Mouse (Mus musculus) right cerebral cortex, adult 2 months (tissue): ENCODE results near the gene Tex101.
"Not testable (repeated sequence)": the region's sequence is repeated elsewhere in the genome, so short reads cannot be mapped to it uniquely, and the experiment has no call there.

Source experiments
- DNase-seq, 2 experiments: peaks; one replicate each; pipeline ENCODE4 v3.0.0; 2021 to 2022; ENCODE audit warnings: low spot score in 2 of 2

The Tex101 gene

GRCm38 (mm10) chr7:24676575-24676974, at the start of gene Tex101:
Gene Tex101 (minus strand): TSS chr7:24676675.
- DNase-seq: no peak

GRCm38 (mm10) chr7:24715039-24715438, 38.6 kb upstream of the Tex101 start:
- DNase-seq: no peak

GRCm38 (mm10) chr7:24708832-24709292, 32.4 kb upstream of the Tex101 start, which contains the start of gene BC049730:
Gene BC049730 (plus strand): TSS chr7:24709242.
- no peak for DNase-seq

- not testable (repeated sequence) for DNase-seq
Measured at GRCm38 (mm10) chr7:24702841-24703240, 26.4 kb upstream of the Tex101 start.

GRCm38 (mm10) chr7:24697891-24698290, 21.4 kb upstream of the Tex101 start:
- DNase-seq: not testable (repeated sequence)

- not testable (repeated sequence) for DNase-seq
Measured at GRCm38 (mm10) chr7:24692693-24693092, 16.2 kb upstream of the Tex101 start.

GRCm38 (mm10) chr7:24687519-24687918, 11.0 kb upstream of the Tex101 start:
- DNase-seq: not testable (repeated sequence)

- DNase-seq: not testable (repeated sequence)
Measured at GRCm38 (mm10) chr7:24684121-24684520, 7.6 kb upstream of the Tex101 start.

- no peak for DNase-seq
Measured at GRCm38 (mm10) chr7:24671944-24672439, 4.5 kb downstream of the Tex101 start.

- no peak for DNase-seq
Measured at GRCm38 (mm10) chr7:24664959-24665358, 11.5 kb downstream of the Tex101 start.

GRCm38 (mm10) chr7:24664301-24664700, 12.2 kb downstream of the Tex101 start:
- no peak for DNase-seq

GRCm38 (mm10) chr7:24662575-24662974, 13.9 kb downstream of the Tex101 start:
- peak; percentile 73 to 76 for DNase-seq

- DNase-seq: no peak
Measured at GRCm38 (mm10) chr7:24661118-24661904, 15.2 kb downstream of the Tex101 start.

- DNase-seq: no peak
Measured at GRCm38 (mm10) chr7:24659737-24660357, 16.6 kb downstream of the Tex101 start.

GRCm38 (mm10) chr7:24653681-24654080, 22.8 kb downstream of the Tex101 start:
- DNase-seq: peak; percentile 22 to 34

- no peak for DNase-seq
Measured at GRCm38 (mm10) chr7:24646486-24646885, 30.0 kb downstream of the Tex101 start.

- DNase-seq: no peak
Measured at GRCm38 (mm10) chr7:24644996-24645395, 31.5 kb downstream of the Tex101 start.

- no peak for DNase-seq
Measured at GRCm38 (mm10) chr7:24644492-24644891, 32.0 kb downstream of the Tex101 start.

GRCm38 (mm10) chr7:24642491-24642890, 34.0 kb downstream of the Tex101 start:
- peak in 1 of 2 experiments; percentile 40 for DNase-seq

GRCm38 (mm10) chr7:24640450-24640849, 36.0 kb downstream of the Tex101 start:
- no peak for DNase-seq

GRCm38 (mm10) chr7:24638026-24638856, 38.2 kb downstream of the Tex101 start:
- no peak for DNase-seq

- DNase-seq: no peak
Measured at GRCm38 (mm10) chr7:24637046-24637445, 39.4 kb downstream of the Tex101 start.
